Mouse (Mus musculus) neural tube, embryonic 14.5 days (tissue): Measurements from ENCODE around the gene Ndufs7. TPM values are rescaled to one million over a fixed set of nuclear protein-coding genes. Genes with fewer than 3 reads are reported as not detected.

Experiments
- ATAC-seq: fragments of 200-750 bp; cut with Nextera tagmentation; 2 replicates; pipeline ENCODE4 v1.8.0; 2017; ENCODE audit warnings: low read depth, mild to moderate bottlenecking, moderate TSS enrichment, moderate library complexity
- H3K27ac ChIP-seq: fragments of 300-500 bp; sonication (generic); 2 replicates; pipeline ENCODE4 v1.5.1; 2014; ENCODE audit warnings: low read depth, mild to moderate bottlenecking, control low read depth, low read length, moderate library complexity, mixed read lengths
- H3K27me3 ChIP-seq: fragments of 300-500 bp; sonication (generic); 2 replicates; pipeline ENCODE4 v1.6.1; 2014; ENCODE audit warnings: low read length; ENCODE audit not compliant: control insufficient read depth, insufficient read depth
- H3K36me3 ChIP-seq: fragments of 300-500 bp; sonication (generic); 2 replicates; pipeline ENCODE4 v1.6.1; 2014; ENCODE audit warnings: low read length, mixed read lengths; ENCODE audit not compliant: control insufficient read depth, insufficient read depth
- H3K4me1 ChIP-seq: fragments of 300-500 bp; sonication (generic); 2 replicates; pipeline ENCODE4 v1.6.1; 2014; ENCODE audit warnings: low read length; ENCODE audit not compliant: control insufficient read depth, insufficient read depth
- H3K4me2 ChIP-seq: fragments of 300-500 bp; sonication (generic); 2 replicates; pipeline ENCODE4 v1.6.1; 2014; ENCODE audit warnings: mild to moderate bottlenecking, low read depth, low read length, control low read depth
- H3K4me3 ChIP-seq: fragments of 300-500 bp; sonication (generic); 2 replicates; pipeline ENCODE4 v1.5.1; 2014; ENCODE audit warnings: low read depth, low read length, control low read depth, mixed read lengths
- H3K9ac ChIP-seq: fragments of 300-500 bp; sonication (generic); replicated peaks from 2 replicates; pipeline ENCODE4 v1.6.1; 2014; ENCODE audit warnings: low read depth, mild to moderate bottlenecking, control low read depth, low read length, mixed read lengths
- H3K9me3 ChIP-seq: fragments of 300-500 bp; sonication (generic); 2 replicates; pipeline ENCODE4 v1.6.1; 2016; ENCODE audit warnings: low read length; ENCODE audit not compliant: control insufficient read depth
- WGBS: fragments of 180-500 bp; shearing (Covaris S2); extraction: QIAGEN DNeasy Blood & Tissue Kit; methylation state at CpG from one replicate; pipeline ENCODE4 v1.1.7; 2014; 5-methylcytosine and 5-hydroxymethylcytosine counted together
- polyA plus RNA-seq: library from polyadenylated mRNA; unstranded; fragments of >200 nt; fragmentation: Nextera tagmentation; extraction: Ambion mirVana; gene quantifications from 2 replicates; pipeline ENCODE4 v1.2.1, GENCODE M21; 2014

Gene Ndufs7
- polyA plus RNA-seq, 1 experiment from 2014 or later, result 366 TPM

DNA sequence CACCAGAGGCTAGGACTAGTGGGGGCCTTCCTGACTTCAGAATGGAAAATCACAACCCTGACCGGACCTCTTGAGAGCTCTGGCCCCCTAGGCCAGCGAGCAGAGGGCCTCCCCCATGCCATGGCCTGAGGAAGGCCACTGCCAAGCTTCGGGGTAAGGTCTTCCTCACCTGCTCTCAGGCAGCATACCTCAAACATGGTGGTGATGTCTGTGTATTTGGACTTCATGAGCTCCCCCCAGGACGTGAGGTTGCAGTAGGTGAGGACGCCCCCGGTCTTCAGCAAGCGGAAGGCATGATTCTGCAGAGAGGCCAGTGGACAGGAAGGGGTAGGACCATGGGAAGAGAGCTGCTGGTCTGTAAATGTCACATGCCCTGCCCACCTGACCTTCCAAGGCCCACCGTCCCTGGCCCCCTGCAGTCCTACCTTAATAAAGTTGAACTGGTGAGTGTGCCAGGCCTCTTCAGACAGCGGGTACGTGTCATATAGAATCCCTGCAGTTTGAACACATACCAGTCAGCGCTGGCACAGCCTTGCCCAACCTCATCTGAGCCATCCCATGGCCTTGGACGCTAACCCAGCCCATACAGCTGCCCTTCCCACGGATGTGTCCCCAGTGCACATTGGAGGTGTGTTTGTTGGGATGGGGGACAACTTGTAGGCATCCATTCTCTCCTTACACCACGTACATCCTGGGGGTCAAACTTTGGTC lies 10.0 kb downstream of the Ndufs7 start:
- H3K4me3 ChIP-seq, result no peak overlapping the region
- H3K27me3 ChIP-seq, result no peaks in the 10 kb centered on the region
- no peaks in the 10 kb centered on the region for H3K9me3 ChIP-seq
- no peak for ATAC-seq
- 91% methylated on average over 14 of the region's 14 CpGs for WGBS
- H3K4me2 ChIP-seq, result 0 out of 2 replicates have a peak overlapping the region, but pooled peaks have one; percentile 78
- H3K36me3 ChIP-seq, result peaks cover 43% of the 10 kb centered on the region
- no peak overlapping the region for H3K27ac ChIP-seq
- H3K4me1 ChIP-seq, result peaks cover 15% of the 10 kb centered on the region
- H3K9ac ChIP-seq, result no peak overlapping the region

DNA sequence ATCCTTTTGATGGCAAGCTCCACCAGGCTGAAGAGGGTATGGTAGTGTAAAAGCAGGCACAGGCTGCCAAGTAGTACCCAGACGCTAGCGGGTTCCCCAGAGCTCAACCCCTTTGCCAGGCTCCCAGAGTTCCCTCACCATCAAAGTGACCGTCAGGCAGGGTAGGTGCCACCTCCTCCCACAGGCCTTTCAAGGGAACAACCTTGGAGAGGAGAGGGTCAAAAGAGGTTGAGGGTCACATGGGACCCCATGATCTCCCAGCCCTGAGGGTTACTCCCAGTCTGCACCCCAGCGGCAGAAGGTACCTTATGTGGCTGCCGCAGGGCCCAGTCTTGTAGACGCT lies 10.5 kb downstream of the Ndufs7 start:
- H3K36me3 ChIP-seq, result peaks cover 38% of the 10 kb centered on the region
- peak overlapping the region; percentile 78; the same call in 1 of the 2 replicates for H3K4me2 ChIP-seq
- H3K4me3 ChIP-seq, result no peak overlapping the region
- WGBS, result 72% methylated on average over 6 of the region's 6 CpGs
- H3K27me3 ChIP-seq, result no peaks in the 10 kb centered on the region
- ATAC-seq, result no peak
- no peak overlapping the region for H3K9ac ChIP-seq
- H3K9me3 ChIP-seq, result no peaks in the 10 kb centered on the region
- H3K4me1 ChIP-seq, result peaks cover 15% of the 10 kb centered on the region
- no peak overlapping the region for H3K27ac ChIP-seq

DNA sequence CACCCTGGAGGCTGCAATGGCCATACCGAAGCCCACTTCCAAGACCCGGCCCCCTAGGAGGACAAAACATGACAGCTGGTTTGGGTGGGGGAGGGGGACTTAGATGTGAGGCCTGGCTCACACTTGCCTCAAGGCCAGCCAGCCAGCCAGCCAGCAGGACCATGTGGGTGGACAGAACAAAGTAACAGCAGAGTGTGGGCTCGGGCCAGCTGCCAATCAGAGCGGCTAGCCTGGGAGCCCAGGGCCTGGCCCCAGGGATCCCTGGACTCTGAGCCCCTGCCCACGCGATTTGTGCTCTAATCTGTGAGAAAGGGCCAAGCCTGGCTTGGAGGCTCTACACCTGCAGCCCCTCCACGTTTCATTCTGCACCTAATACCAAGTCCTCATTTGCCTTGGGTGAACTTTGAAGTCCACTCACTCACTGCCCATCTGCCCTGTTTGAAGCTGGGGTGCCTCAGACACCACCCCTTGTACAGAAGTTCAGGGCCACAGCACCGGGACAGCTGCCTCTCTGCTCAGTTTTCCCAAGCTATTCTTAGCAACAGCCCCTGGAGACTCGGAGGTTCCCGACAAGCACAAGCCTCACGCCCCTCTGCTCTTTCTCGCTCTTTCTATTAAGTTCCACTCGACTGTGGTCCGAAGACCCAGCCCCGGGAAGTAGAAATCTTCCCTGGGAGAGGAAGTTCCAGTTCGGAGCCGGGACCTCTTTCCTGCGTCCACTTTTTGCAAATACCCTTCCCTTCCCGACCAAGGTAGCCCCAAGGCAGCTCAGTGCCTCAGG lies 11.1 kb downstream of the Ndufs7 start:
- Histone ChIP-seq H3K4me1 (peaks cover 15% of the 10 kb centered on the region), H3K4me3 (peak overlapping the region; percentile 39), H3K9me3 (no peaks in the 10 kb centered on the region), H3K9ac (peak overlapping the region; percentile 70), H3K27ac (peak overlapping the region; percentile 85), H3K4me2 (peak overlapping the region; percentile 78), H3K27me3 (no peaks in the 10 kb centered on the region), H3K36me3 (peaks cover 34% of the 10 kb centered on the region)
- no peak for ATAC-seq
- 5% methylated on average over 19 of the region's 19 CpGs for WGBS

DNA sequence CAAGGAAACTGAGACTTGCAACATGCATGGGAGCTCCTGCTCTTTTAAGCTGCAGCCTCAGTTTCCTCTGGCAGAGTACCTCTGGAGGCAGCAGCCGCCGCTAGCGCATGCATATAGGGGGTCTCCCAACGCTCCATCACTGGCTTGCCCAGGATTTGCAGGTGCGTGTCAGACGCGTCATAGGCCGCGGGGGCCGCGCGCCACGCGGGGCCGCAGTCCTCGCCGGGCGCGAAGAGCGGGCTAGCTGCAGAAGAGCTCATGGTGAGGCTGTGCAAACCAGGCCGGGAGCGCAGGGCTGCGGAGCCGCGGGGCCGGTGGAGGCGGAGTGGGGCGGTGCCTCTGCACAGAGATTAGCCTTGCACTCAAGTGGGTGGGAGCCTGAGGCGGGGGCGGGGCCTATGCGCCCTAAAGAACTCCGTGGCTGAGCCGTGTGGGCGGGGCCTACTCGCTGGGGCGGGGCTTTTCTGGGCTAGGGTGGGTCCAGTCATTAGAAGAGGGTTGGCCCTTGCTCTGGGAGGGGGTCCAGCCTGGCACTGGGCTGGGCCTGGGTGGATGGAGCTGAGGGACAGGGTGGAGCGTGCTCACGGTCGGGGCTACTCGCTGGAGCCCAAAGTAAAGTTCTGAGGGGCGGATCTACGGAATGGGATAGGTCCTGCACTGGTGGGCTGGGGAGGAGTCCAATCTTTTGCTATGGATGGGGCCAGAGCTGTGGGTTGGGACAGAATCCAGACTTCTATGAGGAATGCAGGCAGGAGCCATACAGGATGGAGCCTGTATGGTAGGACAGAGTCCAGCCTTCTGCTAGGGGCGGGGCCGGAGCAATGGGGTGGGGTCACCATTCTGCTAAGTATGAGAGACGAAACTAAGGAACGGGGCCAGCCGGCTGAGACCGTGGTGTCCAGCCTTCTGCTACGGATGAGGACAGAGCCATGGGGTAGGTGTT lies 12.0 kb downstream of the Ndufs7 start, which contains the start of the genes Gamt and Dazap1:
Gene Gamt, minus strand, starts transcription at position 371 of the 943 bp plus-strand sequence.
Gene Dazap1, plus strand, starts transcription at position 845 of the 943 bp plus-strand sequence.
- H3K4me3 ChIP-seq, result peak within 1 kb of the TSS; percentile 39
- H3K4me2 ChIP-seq, result peak within 1 kb of the TSS; percentile 78
- peaks cover 26% of the 10 kb centered on the region for H3K36me3 ChIP-seq
- H3K27ac ChIP-seq, result peak within 1 kb of the TSS; percentile 85
- H3K9ac ChIP-seq, result peak within 1 kb of the TSS; percentile 70
- ATAC-seq, result peak; percentile 80
- peaks cover 19% of the 10 kb centered on the region for H3K4me1 ChIP-seq
- under 1% methylated on average over 49 of the region's 49 CpGs for WGBS
- H3K9me3 ChIP-seq, result no peaks in the 10 kb centered on the region
- H3K27me3 ChIP-seq, result no peaks in the 10 kb centered on the region

DNA sequence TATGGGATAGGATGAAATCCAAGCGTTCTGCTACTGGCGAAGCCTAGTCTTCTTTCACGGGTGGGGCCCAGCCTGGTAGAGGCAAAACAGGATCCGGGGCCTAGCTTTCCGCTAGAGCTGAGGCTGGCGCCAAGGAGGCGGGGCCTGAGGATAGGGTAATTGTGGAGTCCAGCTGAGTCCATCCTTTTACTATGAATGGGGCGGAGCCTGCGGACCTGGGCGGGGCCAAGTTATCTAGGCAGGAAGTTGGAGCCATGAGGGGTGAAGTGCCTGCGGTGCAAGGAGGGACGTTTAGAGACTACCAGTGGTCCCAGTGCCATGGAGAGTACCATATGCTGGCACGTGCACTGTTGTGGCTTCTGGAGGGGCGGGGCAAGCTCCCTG lies 12.7 kb downstream of the Ndufs7 start:
- Histone ChIP-seq H3K27ac (peak overlapping the region; percentile 85), H3K27me3 (no peaks in the 10 kb centered on the region), H3K9me3 (no peaks in the 10 kb centered on the region), H3K4me3 (peak overlapping the region; percentile 39), H3K4me2 (peak overlapping the region; percentile 78), H3K36me3 (peaks cover 20% of the 10 kb centered on the region), H3K9ac (peak overlapping the region; percentile 42), H3K4me1 (peaks cover 26% of the 10 kb centered on the region)
- ATAC-seq, result peak; percentile 36
- WGBS, result 1% methylated on average over 14 of the region's 14 CpGs

DNA sequence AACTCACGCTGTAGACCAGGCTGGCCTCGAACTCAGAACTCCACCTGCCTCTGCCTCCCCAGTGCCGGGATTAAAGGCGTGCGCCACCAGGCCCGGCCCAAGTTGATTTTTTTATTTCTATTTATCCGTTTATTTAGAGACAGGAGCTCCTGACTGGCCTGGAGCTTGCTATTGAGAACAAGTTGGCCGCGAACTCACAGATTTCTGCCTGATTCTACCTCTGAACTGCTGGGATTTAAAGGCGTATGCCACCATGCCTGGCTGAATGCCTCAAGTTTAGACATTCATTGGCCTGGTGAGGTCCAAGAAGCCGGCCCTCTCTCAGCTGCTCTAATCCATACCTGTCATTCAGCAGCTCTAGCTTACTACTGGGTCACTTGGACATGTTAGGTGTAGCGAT lies 13.2 kb downstream of the Ndufs7 start:
- peaks cover 32% of the 10 kb centered on the region for H3K4me1 ChIP-seq

DNA sequence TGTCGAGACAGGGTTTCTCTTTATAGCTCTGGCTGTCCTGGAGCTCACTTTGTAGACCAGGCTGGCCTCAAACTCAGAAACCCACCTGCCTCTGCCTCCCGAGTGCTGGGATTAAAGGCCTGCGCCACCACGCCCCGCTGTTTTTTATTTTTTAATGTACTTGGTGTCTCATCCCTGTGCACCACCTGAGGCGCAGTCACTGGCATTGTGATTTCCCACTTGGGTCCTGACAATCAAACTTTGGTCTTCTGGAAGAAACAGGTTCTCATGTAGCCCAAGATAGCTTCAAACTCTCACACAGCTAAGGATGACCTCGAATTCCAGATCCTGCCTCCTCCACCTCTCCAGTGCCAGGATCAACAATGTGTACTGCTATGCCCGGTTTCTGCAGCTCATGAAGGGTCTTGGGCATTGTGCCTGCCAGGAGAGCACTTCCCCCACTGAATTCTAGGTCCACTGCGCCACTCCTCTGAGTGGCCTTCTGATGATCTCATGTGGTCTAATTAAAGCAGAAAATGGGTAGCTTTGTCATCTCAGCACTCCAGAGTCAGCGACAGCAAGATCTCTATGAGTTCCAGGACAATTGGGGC lies 13.9 kb downstream of the Ndufs7 start:
- H3K4me2 ChIP-seq, result no peak overlapping the region
- peaks cover 9% of the 10 kb centered on the region for H3K36me3 ChIP-seq
- no peak overlapping the region for H3K4me3 ChIP-seq
- no peak overlapping the region for H3K27ac ChIP-seq
- 94% methylated on average over 10 of the region's 10 CpGs for WGBS
- no peak overlapping the region for H3K9ac ChIP-seq
- no peak for ATAC-seq
- H3K9me3 ChIP-seq, result no peaks in the 10 kb centered on the region
- no peaks in the 10 kb centered on the region for H3K27me3 ChIP-seq
- peaks cover 37% of the 10 kb centered on the region for H3K4me1 ChIP-seq

More for the DNA sequence above, 13.2 kb downstream of the Ndufs7 start:
- Histone ChIP-seq H3K9ac (no peak overlapping the region), H3K27me3 (no peaks in the 10 kb centered on the region), H3K36me3 (peaks cover 14% of the 10 kb centered on the region), H3K9me3 (no peaks in the 10 kb centered on the region), H3K4me3 (no peak overlapping the region), H3K27ac (no peak overlapping the region), H3K4me2 (peak overlapping the region; percentile 78)
- 73% methylated on average over 12 of the region's 12 CpGs for WGBS
- ATAC-seq, result no peak

DNA sequence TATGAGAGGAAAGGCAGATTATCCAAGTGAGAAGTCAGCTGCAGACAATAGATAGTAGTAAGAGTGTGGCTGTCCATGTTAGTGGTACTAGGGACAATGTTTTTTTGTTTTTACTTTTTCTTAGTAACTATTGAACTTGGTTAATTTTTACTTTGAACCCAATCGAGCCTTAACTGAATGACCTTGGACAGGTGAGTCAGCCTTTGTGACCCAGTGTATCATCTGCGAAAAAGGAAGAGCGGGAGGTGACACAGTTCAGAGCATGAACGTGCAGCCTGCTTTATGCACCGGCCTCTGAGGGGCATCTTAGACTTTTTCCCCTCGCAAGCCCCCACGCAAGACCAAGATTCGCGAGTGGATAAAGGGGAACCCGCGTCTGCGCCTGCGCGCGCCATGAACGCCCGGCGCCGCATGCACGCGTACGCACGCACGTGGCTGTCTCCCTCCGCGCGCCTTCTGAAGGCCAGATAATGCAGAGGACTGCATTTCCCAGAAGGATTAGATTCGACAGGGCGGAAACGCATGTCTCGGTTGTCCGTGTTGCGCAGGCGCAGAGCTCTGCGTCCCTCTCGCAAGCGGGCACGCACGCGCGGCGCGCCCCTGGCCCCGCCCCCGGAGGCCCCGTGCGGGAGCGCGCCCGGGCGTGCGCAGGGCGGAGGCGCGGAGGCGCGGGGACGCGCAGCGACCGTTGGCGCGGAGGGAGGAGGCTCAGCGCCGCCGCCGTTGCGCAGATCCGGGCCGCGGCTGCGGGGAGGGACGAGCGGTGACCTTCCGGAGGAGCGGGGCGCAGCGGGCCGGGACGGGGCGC lies 15.6 kb downstream of the Ndufs7 start:
- H3K27me3 ChIP-seq, result no peaks in the 10 kb centered on the region
- peak overlapping the region; percentile 70 for H3K4me2 ChIP-seq
- H3K4me1 ChIP-seq, result peaks cover 44% of the 10 kb centered on the region
- H3K36me3 ChIP-seq, result no peaks in the 10 kb centered on the region
- H3K27ac ChIP-seq, result peak overlapping the region; percentile 75
- H3K9me3 ChIP-seq, result no peaks in the 10 kb centered on the region
- H3K4me3 ChIP-seq, result peak overlapping the region; percentile 81
- peak overlapping the region; percentile 95 for H3K9ac ChIP-seq
- 3% methylated on average over 70 of the region's 81 CpGs for WGBS
- peak; percentile 72 for ATAC-seq
